Mouse (Mus musculus): ENCODE measurements around the gene Trpc4ap. TPM values are rescaled to one million over a fixed set of nuclear protein-coding genes. Genes with fewer than 3 reads are reported as not detected.

Gene Trpc4ap
- polyA plus RNA-seq, 1 experiment: 70.5 TPM

DNA sequence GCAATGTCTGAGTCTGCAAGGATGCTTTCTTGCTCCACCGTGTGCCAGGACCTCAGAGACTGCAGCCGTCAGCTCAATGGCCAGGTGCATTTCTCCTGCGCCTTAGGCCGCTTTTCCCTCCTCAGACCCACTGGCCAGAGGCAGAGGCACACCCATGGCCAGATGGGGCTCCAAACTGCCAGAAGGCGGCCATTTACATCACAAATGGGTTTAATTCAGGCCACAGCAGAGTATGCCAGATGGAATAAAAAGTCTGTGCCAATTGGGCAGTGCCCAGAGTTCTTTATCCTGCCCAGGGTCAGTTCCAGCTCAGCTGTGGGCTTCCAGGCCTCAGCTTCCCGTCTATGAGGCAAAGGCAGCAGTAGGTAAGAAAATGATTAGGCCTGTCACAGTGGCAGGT is 51.5 kb downstream of the Trpc4ap start:
- TF ChIP-seq CEBPB (IDR thresholded peaks at IDR 0.05; ENCODE audit: low read depth) (no peak), CTCF (IDR thresholded peaks at IDR 0.05; ENCODE audit: control insufficient read depth, insufficient read depth, insufficient read length) (no peak), MYOD1 (IDR thresholded peaks at IDR 0.05; ENCODE audit: control insufficient read depth, insufficient read length, low read depth) (no peak), MAX (IDR thresholded peaks at IDR 0.05) (no peak)
- H3K79me3 ChIP-seq (ENCODE audit: low read depth): no peaks in the 10 kb centered on the region
- no peak overlapping the region for H3K4me3 ChIP-seq (ENCODE audit: insufficient read depth, poor library complexity, severe bottlenecking)
- no peak overlapping the region for H3ac ChIP-seq (ENCODE audit: control insufficient read depth, insufficient read length, low read depth)
- H3K27me3 ChIP-seq (ENCODE audit: control insufficient read depth, insufficient read depth, insufficient read length): no peaks in the 10 kb centered on the region
- no peaks in the 10 kb centered on the region for H3K79me2 ChIP-seq (ENCODE audit: control insufficient read depth, insufficient read depth)
- H3K36me3 ChIP-seq (ENCODE audit: control insufficient read depth, insufficient read depth): peaks cover 65% of the 10 kb centered on the region

DNA sequence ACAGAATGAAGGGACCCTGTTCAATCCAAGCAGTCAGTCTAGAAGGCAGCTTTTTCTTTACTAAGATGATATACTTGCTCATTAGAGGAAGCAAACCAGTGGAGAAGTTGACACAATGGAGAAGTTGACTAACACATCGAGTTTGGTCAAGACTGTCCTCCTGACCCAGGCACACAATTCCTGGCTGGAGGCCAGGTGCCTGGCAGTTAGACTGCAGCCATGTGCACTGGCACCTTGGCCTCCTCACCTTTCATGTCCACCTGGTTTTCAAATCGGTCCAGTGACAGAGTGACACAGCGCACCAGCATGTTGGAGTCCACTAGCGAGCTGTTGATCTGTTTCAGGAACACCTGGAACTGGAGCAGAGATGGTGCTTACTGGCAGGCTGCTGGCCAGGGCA is 54.8 kb downstream of the Trpc4ap start:
- Histone ChIP-seq H3K36me3 (ENCODE audit: control insufficient read depth, insufficient read depth) (peaks cover 71% of the 10 kb centered on the region), H3K79me2 (ENCODE audit: control insufficient read depth, insufficient read depth) (no peaks in the 10 kb centered on the region), H3ac (ENCODE audit: control insufficient read depth, insufficient read length, low read depth) (no peak overlapping the region)

DNA sequence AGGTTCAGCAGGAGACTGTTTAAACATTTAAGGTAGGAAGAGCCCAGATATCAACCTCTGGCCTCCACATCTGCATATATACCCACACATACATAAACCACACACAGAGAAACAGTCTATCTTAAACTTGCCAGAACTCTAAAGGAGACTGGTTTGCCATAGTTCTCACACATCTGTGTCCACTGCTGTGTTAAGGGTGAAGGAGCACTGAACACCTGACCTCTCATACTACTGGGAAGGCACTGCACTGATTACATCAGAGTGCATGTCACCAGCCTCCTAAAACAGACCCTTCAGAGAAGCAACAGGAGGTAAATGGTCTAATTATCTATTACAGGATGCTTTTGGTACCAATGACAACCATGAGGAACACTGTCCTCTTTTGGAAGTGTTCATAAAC is 55.3 kb downstream of the Trpc4ap start:
- H3K79me3 ChIP-seq (ENCODE audit: low read depth): no peaks in the 10 kb centered on the region
- H3K27me3 ChIP-seq (ENCODE audit: control insufficient read depth, insufficient read depth, insufficient read length): no peaks in the 10 kb centered on the region
- H3K4me3 ChIP-seq (ENCODE audit: insufficient read depth, poor library complexity, severe bottlenecking): no peak overlapping the region
- no peak overlapping the region for H3ac ChIP-seq (ENCODE audit: control insufficient read depth, insufficient read length, low read depth)
- H3K79me2 ChIP-seq (ENCODE audit: control insufficient read depth, insufficient read depth): no peaks in the 10 kb centered on the region
- TF ChIP-seq CTCF (IDR thresholded peaks at IDR 0.05; ENCODE audit: control insufficient read depth, insufficient read depth, insufficient read length) (no peak), MYOG (IDR thresholded peaks at IDR 0.05; ENCODE audit: control insufficient read depth, extremely low read depth, insufficient read length) (no peak), MAX (IDR thresholded peaks at IDR 0.05) (no peak), FOSL1 (IDR thresholded peaks at IDR 0.05; ENCODE audit: insufficient read depth, low read length, poor library complexity, severe bottlenecking) (no peak), USF1 (IDR thresholded peaks at IDR 0.05; ENCODE audit: low read depth) (no peak), CEBPB (IDR thresholded peaks at IDR 0.05; ENCODE audit: low read depth) (no peak), MYOD1 (IDR thresholded peaks at IDR 0.05; ENCODE audit: control insufficient read depth, insufficient read length, low read depth) (no peak)
- peaks cover 66% of the 10 kb centered on the region for H3K36me3 ChIP-seq (ENCODE audit: control insufficient read depth, insufficient read depth)

More for the DNA sequence above, 54.8 kb downstream of the Trpc4ap start:
- H3K27me3 ChIP-seq (ENCODE audit: control insufficient read depth, insufficient read depth, insufficient read length): no peaks in the 10 kb centered on the region
- no peak for TF ChIP-seq CTCF (IDR thresholded peaks at IDR 0.05; ENCODE audit: control insufficient read depth, insufficient read depth, insufficient read length)
- no peak for TF ChIP-seq CEBPB (IDR thresholded peaks at IDR 0.05; ENCODE audit: low read depth)
- no peaks in the 10 kb centered on the region for H3K79me3 ChIP-seq (ENCODE audit: low read depth)
- no peak overlapping the region for H3K4me3 ChIP-seq (ENCODE audit: insufficient read depth, poor library complexity, severe bottlenecking)

DNA sequence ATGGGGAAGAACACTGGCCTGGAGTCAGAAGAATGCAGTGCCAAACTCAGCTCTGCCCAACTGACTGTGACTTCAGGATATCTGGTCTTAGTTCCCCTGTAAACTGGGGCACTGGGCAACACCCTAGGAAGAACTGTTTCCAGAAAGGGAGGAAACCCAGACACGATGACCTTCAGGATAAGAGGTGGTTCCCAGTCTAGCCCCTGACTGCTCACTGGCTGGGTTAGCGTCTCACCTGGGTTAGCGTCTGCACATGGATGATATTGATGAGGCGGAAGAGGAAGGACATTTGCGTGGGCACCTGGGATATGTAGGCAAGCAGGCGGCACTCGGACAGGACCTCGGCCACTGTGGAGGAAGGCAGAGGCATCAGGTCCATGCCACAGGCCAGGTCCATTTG is 56.2 kb downstream of the Trpc4ap start:
- TF ChIP-seq CTCF (IDR thresholded peaks at IDR 0.05; ENCODE audit: control insufficient read depth, insufficient read depth, insufficient read length) (no peak), FOSL1 (IDR thresholded peaks at IDR 0.05; ENCODE audit: insufficient read depth, low read length, poor library complexity, severe bottlenecking) (no peak), USF1 (IDR thresholded peaks at IDR 0.05; ENCODE audit: low read depth) (no peak), MAX (IDR thresholded peaks at IDR 0.05) (no peak), MYOG (IDR thresholded peaks at IDR 0.05; ENCODE audit: control insufficient read depth, extremely low read depth, insufficient read length) (no peak)
- Histone ChIP-seq H3K79me3 (ENCODE audit: low read depth) (no peaks in the 10 kb centered on the region), H3K79me2 (ENCODE audit: control insufficient read depth, insufficient read depth) (no peaks in the 10 kb centered on the region), H3K4me3 (ENCODE audit: insufficient read depth, poor library complexity, severe bottlenecking) (no peak overlapping the region), H3K27me3 (ENCODE audit: control insufficient read depth, insufficient read depth, insufficient read length) (no peaks in the 10 kb centered on the region), H3K36me3 (ENCODE audit: control insufficient read depth, insufficient read depth) (peaks cover 56% of the 10 kb centered on the region), H3ac (ENCODE audit: control insufficient read depth, insufficient read length, low read depth) (no peak overlapping the region)

DNA sequence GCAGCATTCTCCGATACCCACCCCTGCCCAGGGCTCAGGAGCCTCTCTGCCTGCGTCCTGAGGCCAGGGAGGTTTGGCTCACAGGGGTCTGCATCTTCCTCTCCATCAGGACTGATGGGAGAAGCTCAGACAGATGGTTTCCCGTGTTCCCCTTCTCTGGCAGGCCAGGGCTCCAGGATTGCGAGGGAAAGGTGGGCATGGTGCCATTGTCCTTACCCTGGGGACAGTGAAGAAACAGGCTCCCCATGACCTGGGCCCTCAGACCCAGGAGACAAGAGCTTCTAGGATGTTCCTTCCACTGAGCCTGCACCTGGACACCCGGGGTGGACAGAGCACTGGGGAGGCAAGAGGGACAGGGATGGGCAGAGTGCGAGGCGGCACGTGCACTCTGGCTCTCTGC is 57.6 kb downstream of the Trpc4ap start:
- H3K36me3 ChIP-seq (ENCODE audit: control insufficient read depth, insufficient read depth): peaks cover 44% of the 10 kb centered on the region

DNA sequence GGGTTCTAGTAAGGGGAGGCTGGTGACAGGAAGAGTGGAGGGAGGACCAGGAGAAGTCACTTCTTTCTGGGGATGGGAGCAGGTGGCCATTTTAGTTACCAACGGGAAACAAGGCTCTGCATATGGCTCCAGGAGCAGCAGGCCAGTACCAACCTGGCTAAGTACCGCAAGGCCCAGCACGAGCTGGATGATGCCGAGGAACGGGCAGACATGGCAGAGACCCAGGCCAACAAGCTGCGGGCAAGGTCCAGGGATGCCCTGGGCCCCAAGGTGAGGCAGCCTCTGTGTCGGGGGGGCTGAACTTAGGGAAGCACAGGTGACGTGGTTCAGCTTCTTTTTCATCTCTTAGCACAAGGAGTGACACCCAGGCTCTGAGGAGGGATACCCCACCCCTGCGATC is 58.5 kb downstream of the Trpc4ap start:
- H3K79me2 ChIP-seq (ENCODE audit: control insufficient read depth, insufficient read depth): no peaks in the 10 kb centered on the region
- H3K79me3 ChIP-seq (ENCODE audit: low read depth): no peaks in the 10 kb centered on the region
- H3K36me3 ChIP-seq (ENCODE audit: control insufficient read depth, insufficient read depth): peaks cover 39% of the 10 kb centered on the region
- TF ChIP-seq MYOG (IDR thresholded peaks at IDR 0.05; ENCODE audit: control insufficient read depth, extremely low read depth, insufficient read length) (no peak), CTCF (IDR thresholded peaks at IDR 0.05; ENCODE audit: control insufficient read depth, insufficient read depth, insufficient read length) (no peak), CEBPB (IDR thresholded peaks at IDR 0.05; ENCODE audit: low read depth) (no peak), USF1 (IDR thresholded peaks at IDR 0.05; ENCODE audit: low read depth) (no peak), MAX (IDR thresholded peaks at IDR 0.05) (no peak), MYOD1 (IDR thresholded peaks at IDR 0.05; ENCODE audit: control insufficient read depth, insufficient read length, low read depth) (no peak), FOSL1 (IDR thresholded peaks at IDR 0.05; ENCODE audit: insufficient read depth, low read length, poor library complexity, severe bottlenecking) (no peak)
- no peak overlapping the region for H3K4me3 ChIP-seq (ENCODE audit: insufficient read depth, poor library complexity, severe bottlenecking)
- H3K27me3 ChIP-seq (ENCODE audit: control insufficient read depth, insufficient read depth, insufficient read length): no peaks in the 10 kb centered on the region
- H3ac ChIP-seq (ENCODE audit: control insufficient read depth, insufficient read length, low read depth): no peak overlapping the region

More for the DNA sequence above, 57.6 kb downstream of the Trpc4ap start:
- Histone ChIP-seq H3ac (ENCODE audit: control insufficient read depth, insufficient read length, low read depth) (no peak overlapping the region), H3K27me3 (ENCODE audit: control insufficient read depth, insufficient read depth, insufficient read length) (no peaks in the 10 kb centered on the region), H3K4me3 (ENCODE audit: insufficient read depth, poor library complexity, severe bottlenecking) (no peak overlapping the region), H3K79me2 (ENCODE audit: control insufficient read depth, insufficient read depth) (no peaks in the 10 kb centered on the region), H3K79me3 (ENCODE audit: low read depth) (no peaks in the 10 kb centered on the region)
- TF ChIP-seq FOSL1 (IDR thresholded peaks at IDR 0.05; ENCODE audit: insufficient read depth, low read length, poor library complexity, severe bottlenecking): no peak
- TF ChIP-seq MYOD1 (IDR thresholded peaks at IDR 0.05; ENCODE audit: control insufficient read depth, insufficient read length, low read depth): no peak
- no peak for TF ChIP-seq CEBPB (IDR thresholded peaks at IDR 0.05; ENCODE audit: low read depth)
- TF ChIP-seq MYOG (IDR thresholded peaks at IDR 0.05; ENCODE audit: control insufficient read depth, extremely low read depth, insufficient read length): no peak
- no peak for TF ChIP-seq CTCF (IDR thresholded peaks at IDR 0.05; ENCODE audit: control insufficient read depth, insufficient read depth, insufficient read length)
- no peak for TF ChIP-seq MAX (IDR thresholded peaks at IDR 0.05)
- no peak for TF ChIP-seq USF1 (IDR thresholded peaks at IDR 0.05; ENCODE audit: low read depth)
